ENCODE assay signal across 22 mouse cellular contexts in the genomic region with DNA sequence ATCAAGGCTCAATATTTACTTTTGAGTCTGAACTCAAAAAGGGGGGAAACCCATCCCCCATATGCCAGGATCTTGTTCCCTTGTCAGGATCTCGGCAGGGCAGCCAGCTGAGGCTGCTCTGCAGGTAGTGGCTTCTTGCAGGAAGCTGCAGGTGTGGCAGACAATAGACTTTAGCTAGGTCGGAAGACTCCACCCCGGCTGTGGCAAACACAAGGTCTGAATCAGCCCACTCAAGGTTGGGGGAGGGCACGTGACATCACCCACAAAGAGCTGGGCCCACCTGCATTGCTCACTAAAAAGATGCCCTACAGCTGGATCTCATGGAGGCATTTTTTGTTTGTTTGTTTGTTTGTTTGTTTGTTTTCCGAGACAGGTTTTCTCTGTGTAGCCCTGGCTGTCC. TPM values are rescaled to one million over a fixed set of nuclear protein-coding genes. Genes with fewer than 3 reads are reported as not detected.
DNase-seq lines count a peak whose midpoint lies in the region; ATAC-seq and TF ChIP-seq lines count a peak whose summit lies in the region.
"Had no signal": no experiment of that assay in that cellular context is flagged by ENCODE, and none has a peak within 500 bp of the region (broad histone marks: within the 10 kb centered on the region; RNA-seq: fewer than 3 reads in every experiment).

No protein-coding gene starts in this region.

- no peaks in the 10 kb centered on the region for H3K27me3 ChIP-seq in spleen, adult 2 months (ENCODE audit: control insufficient read depth, insufficient read depth, low read length)
- H3K27me3 ChIP-seq in thymus, adult 2 months (ENCODE audit: control insufficient read depth, insufficient read depth, low read length) = no peaks in the 10 kb centered on the region
- no peaks in the 10 kb centered on the region for H3K27me3 ChIP-seq in intestine, postnatal 0 days (replicated peaks; ENCODE audit: control insufficient read depth, insufficient read depth, low read length)
- H3K27me3 ChIP-seq: heart, embryonic 13.5 days; limb, embryonic 12.5 days; midbrain, embryonic 15.5 days; stomach, embryonic 15.5 days had no signal

- no peak overlapping the region for H3K9ac ChIP-seq in intestine, postnatal 0 days (ENCODE audit: low read depth, low read length)
- H3K9ac ChIP-seq: heart, embryonic 13.5 days; limb, embryonic 12.5 days; liver, embryonic 14.5 days; midbrain, embryonic 15.5 days; stomach, embryonic 15.5 days had no signal

- no peak for TF ChIP-seq CTCF in spleen, adult 2 months (IDR thresholded peaks at IDR 0.05; ENCODE audit: extremely low read depth, insufficient read depth, insufficient read length, insufficient replicate concordance)
- no peak for TF ChIP-seq CTCF in thymus, adult 2 months (IDR thresholded peaks at IDR 0.05; ENCODE audit: borderline replicate concordance, control insufficient read depth, extremely low read depth, insufficient read depth, low read length, poor library complexity)
- TF ChIP-seq CTCF in intestine, postnatal 0 days (IDR thresholded peaks at IDR 0.05; ENCODE audit: low read depth) = no peak

- H3K4me3 ChIP-seq in spleen, adult 2 months (ENCODE audit: extremely low read depth, insufficient read depth, insufficient read length) = no peak overlapping the region
- no peak overlapping the region for H3K4me3 ChIP-seq in thymus, adult 2 months (ENCODE audit: control insufficient read depth, insufficient read depth, low read length)
- no peak overlapping the region for H3K4me3 ChIP-seq in intestine, postnatal 0 days (ENCODE audit: low read depth, low read length)
- H3K4me3 ChIP-seq: embryonic facial prominence, embryonic 10.5 days; erythroblast, embryonic 14.5 days; heart, embryonic 13.5 days; limb, embryonic 12.5 days; midbrain, embryonic 15.5 days; stomach, embryonic 15.5 days had no signal

- H3K4me2 ChIP-seq in intestine, postnatal 0 days (replicated peaks; ENCODE audit: low read depth) = no peak overlapping the region
- H3K4me2 ChIP-seq: heart, embryonic 13.5 days; limb, embryonic 12.5 days; midbrain, embryonic 15.5 days; stomach, embryonic 15.5 days had no signal

- no peak for TF ChIP-seq POLR2A in spleen, adult 2 months (IDR thresholded peaks at IDR 0.05; ENCODE audit: low read depth, low read length)
- no peak for TF ChIP-seq POLR2A in thymus, adult 2 months (IDR thresholded peaks at IDR 0.05; ENCODE audit: control insufficient read depth, extremely low read depth, insufficient read depth, low read length, poor library complexity)

- no peak for ATAC-seq in intestine, postnatal 0 days
- ATAC-seq: forebrain, embryonic 16.5 days; hindbrain, postnatal 0 days; midbrain, embryonic 15.5 days had no signal

- 80% methylated on average over 5 of the region's 5 CpGs for WGBS in spleen, adult 2 months
- 26% methylated on average over 5 of the region's 5 CpGs for WGBS in thymus, adult 2 months
- 58% methylated on average over 5 of the region's 5 CpGs for WGBS in intestine, postnatal 0 days

- H3K27ac ChIP-seq in spleen, adult 2 months (ENCODE audit: insufficient read depth, low read length) = peak overlapping the region; percentile 1; the same call in 1 of the 2 replicates
- H3K27ac ChIP-seq in thymus, adult 2 months (ENCODE audit: control insufficient read depth, insufficient read depth, low read length) = peak overlapping the region; percentile 92
- no peak overlapping the region for H3K27ac ChIP-seq in intestine, postnatal 0 days (ENCODE audit: low read depth, low read length)
- H3K27ac ChIP-seq: embryonic facial prominence, embryonic 10.5 days; heart, embryonic 13.5 days; hindbrain, postnatal 0 days; limb, embryonic 12.5 days; liver, embryonic 14.5 days; midbrain, embryonic 15.5 days; stomach, embryonic 15.5 days had no signal

- DNase-seq in spleen, adult 2 months (ENCODE audit: low read depth in 1 of 2, low spot score in 2 of 2) = no peak
- no peak for DNase-seq in spleen, adult 18-20 months
- DNase-seq in R1 (ENCODE audit: low read depth, low spot score) = peak; percentile 93
- peak; percentile 63 for DNase-seq in thymus, adult 2 months
- DNase-seq in testis, postnatal 10 days (ENCODE audit: low spot score) = no peak
- DNase-seq in right cerebral cortex, postnatal 4 days = no peak
- DNase-seq: adrenal gland, postnatal 10 days; cerebellum, adult 18-20 months; heart, postnatal 4 days; kidney, adult 9 months; layer of hippocampus, adult 9-11 months had no signal

- H3K36me3 ChIP-seq in spleen, adult 2 months (ENCODE audit: control insufficient read depth, insufficient read depth, low read length) = no peaks in the 10 kb centered on the region
- H3K36me3 ChIP-seq in thymus, adult 2 months (ENCODE audit: control insufficient read depth, insufficient read depth, low read length) = no peaks in the 10 kb centered on the region
- peaks cover 1% of the 10 kb centered on the region; the same call in 1 of the 2 replicates for H3K36me3 ChIP-seq in intestine, postnatal 0 days (ENCODE audit: control insufficient read depth, insufficient read depth)
- H3K36me3 ChIP-seq: midbrain, embryonic 15.5 days had no signal

- peaks cover 3% of the 10 kb centered on the region; the same call in 1 of the 2 replicates for H3K4me1 ChIP-seq in spleen, adult 2 months (ENCODE audit: control insufficient read depth, insufficient read depth, insufficient read length)
- H3K4me1 ChIP-seq in thymus, adult 2 months (replicated peaks; ENCODE audit: control insufficient read depth, insufficient read depth, low read length) = peaks cover 27% of the 10 kb centered on the region
- H3K4me1 ChIP-seq in intestine, postnatal 0 days (replicated peaks; ENCODE audit: control insufficient read depth, insufficient read depth, low read length) = no peaks in the 10 kb centered on the region; the same call in 1 of the 2 replicates
- H3K4me1 ChIP-seq: midbrain, embryonic 15.5 days had no signal

- no peaks in the 10 kb centered on the region for H3K9me3 ChIP-seq in intestine, postnatal 0 days (ENCODE audit: control insufficient read depth)
- H3K9me3 ChIP-seq: embryonic facial prominence, embryonic 10.5 days; G1E; heart, embryonic 13.5 days; limb, embryonic 12.5 days; midbrain, embryonic 15.5 days; stomach, embryonic 15.5 days had no signal

RNA-seq across cellular contexts. Expression of a gene that starts 24.1 kb away (rescaled TPM):
- 4.9 and 5.7 TPM in 2 replicates for polyA plus RNA-seq in spleen, adult 2 months (2012; rRNA removed)
- 28.8 and 34.3 TPM in 2 replicates for polyA plus RNA-seq in thymus, adult 2 months (2012; rRNA removed)
- polyA plus RNA-seq in intestine, postnatal 0 days (2015; fragmentation: Nextera tagmentation; extraction: Ambion mirVana) = 18.6 and 19.4 TPM in 2 replicates

Comparison
In these comparisons a context has a peak if more than half of its experiments do, and no peak if none do; other contexts are left out.
1. DNase-seq: peak in R1 (single experiment) and thymus, adult 2 months (single experiment); none in spleen, adult 2 months (0 of 2), spleen, adult 18-20 months (0 of 2), testis, postnatal 10 days (single experiment) and right cerebral cortex, postnatal 4 days (single experiment).